Mouse (Mus musculus) cerebellum, adult 2 months (tissue): ENCODE data around the gene Hs6st1.

Experiments
- CTCF ChIP-seq: fragments of 200-500 bp; IDR thresholded peaks from 2 replicates; pipeline ENCODE4 v1.5.1; 2011; ENCODE audit warnings: low read depth, mild to moderate bottlenecking, control low read depth, low read length, moderate library complexity, borderline replicate concordance; ENCODE audit not compliant: insufficient read depth
- POLR2A ChIP-seq: fragments of 200-500 bp; IDR thresholded peaks from 2 replicates; pipeline ENCODE4 v1.6.1; 2011; ENCODE audit warnings: low read length, control low read depth, borderline replicate concordance; ENCODE audit not compliant: insufficient read depth

DNA sequence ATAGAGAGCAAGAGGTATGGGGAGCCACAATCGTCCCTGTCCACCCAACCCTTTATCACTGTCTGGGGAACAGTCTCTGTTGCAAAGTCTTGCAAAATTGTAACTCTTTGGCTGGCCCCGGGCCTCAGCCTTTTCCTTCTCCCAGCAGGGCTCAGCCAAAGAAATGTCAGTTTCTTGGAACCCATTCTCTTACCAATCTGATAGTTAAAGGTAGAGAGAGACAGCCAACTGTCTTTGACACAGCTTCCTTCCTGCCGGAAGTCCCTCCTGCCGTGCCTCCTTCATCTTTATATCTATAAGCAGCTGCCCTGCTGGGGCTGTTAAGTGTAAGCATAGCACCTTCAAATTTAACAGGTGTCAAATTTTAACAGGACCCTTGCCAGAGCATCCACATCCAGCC is 63.0 kb downstream of the Hs6st1 start:
- TF ChIP-seq POLR2A (no peak), CTCF (no peak)
